Mouse (Mus musculus): ENCODE results near the gene Rhox9.

DNA sequence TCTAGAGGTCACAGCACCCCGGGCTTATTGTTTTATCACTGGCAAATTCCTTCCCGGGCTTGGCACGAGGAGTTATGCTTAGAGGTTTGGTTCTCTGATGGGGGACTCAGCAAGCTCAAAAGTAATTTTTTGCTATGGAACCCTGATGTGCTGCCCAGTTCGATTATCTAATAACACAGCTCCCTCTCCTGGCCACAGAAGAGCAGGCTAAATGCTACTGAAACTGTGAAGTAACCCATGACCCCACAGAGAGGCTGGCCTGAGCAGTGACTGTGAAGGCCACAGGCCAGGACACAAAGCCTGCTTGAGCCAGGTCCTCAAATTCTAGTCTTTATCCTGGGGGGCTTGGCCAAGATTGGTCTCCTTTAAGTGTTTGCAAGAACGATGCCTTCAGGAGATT is 2.2 kb upstream of the Rhox9 start:
- TF ChIP-seq CTCF (IDR thresholded peaks at IDR 0.05; ENCODE audit: low read depth, low read length) (no peak), GATA1 (IDR thresholded peaks at IDR 0.05; ENCODE audit: borderline replicate concordance, low read length) (no peak), GATA2 (IDR thresholded peaks at IDR 0.05; ENCODE audit: borderline replicate concordance, low read depth, low read length) (no peak), TAL1 (conservative IDR thresholded peaks at IDR 0.05; ENCODE audit: low read depth, low read length) (no peak)

All from G1E (cell line).